Mouse (Mus musculus) kidney, postnatal 10 days (tissue): ENCODE measurements around the gene Tnpo2.
"Not testable (repeated sequence)": the region's sequence is repeated elsewhere in the genome, so short reads cannot be mapped to it uniquely, and the experiment has no call there.

Experiments
- DNase-seq: peaks from one replicate; pipeline ENCODE4 v3.0.0; 2021; ENCODE audit warnings: mixed read lengths

Gene Tnpo2

DNA sequence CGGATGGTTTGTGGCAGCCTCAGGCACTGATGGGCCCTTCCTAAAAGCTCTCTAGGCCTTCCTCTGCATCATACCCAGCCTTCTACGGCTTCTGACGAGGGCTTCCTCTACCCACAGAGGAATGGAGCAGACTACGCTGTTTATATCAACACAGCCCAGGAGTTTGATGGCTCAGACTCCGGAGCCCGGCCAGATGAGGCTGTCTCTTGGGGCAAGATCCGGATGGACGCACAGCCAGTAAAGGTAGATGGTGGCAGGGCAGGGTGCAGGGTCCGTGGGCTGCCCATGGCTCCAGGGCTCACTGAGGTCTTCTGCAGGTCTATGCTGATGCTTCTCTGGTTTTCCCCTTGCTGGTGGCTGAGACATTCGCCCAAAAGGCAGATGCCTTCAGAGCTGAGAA, 37.9 kb downstream of the Tnpo2 start:
- no peak for DNase-seq

DNA sequence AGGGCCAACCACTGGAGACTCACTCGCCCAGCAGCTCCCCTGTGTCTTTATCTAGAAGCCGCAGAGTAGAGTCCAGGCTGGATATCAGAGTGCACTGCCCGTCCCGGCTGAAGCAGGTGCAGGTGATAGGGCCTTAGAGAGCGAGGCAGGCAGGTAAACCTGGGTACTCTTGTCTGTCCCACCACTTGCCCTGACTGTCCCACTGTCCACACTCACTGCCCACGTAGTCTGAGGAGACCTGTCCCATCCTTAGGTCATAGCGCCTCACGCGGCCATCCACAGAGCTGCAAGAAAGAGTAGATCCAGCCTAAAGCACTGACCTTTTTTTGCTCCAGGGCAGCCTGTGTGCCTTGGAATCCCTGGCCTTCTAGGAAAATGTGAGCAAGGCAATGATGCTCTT, 39.3 kb downstream of the Tnpo2 start:
- DNase-seq, result peak; percentile 71

DNA sequence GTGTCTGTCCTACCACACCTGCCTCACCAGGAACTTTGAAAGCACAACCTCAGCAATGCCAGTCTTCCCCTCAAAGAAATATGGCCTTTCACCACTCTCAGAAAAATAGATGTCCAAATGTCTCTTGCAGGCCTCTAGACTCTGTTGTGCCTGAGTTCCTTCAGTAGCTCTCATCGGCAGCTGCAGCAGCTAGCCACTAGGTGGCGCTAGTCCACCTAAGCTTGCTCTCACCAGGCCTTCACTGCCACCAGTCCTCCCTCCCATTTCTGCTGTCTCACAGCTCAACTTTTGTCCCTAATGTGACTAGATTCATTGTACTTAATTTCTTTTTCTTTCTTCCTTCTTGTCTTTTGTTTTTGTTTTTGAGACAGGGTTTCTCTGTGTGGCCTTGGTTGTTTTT, 40.3 kb downstream of the Tnpo2 start:
- peak; percentile 88 for DNase-seq

DNA sequence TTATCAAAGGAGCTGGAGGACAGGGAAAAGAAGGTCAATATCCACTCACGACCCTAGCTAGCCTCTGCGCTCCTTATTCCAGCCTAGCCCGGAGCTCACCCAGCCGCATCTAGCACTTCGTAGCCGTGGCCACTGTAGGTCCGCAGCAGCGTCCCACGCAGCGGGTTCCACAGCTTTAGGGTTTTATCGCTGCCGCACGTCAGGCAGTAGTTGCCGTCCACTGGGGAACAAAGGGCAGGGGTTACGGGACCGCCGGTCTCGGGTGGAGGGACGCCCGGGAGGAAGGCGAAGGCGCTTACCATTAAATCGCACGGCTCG, 43.5 kb downstream of the Tnpo2 start:
- no peak for DNase-seq

DNA sequence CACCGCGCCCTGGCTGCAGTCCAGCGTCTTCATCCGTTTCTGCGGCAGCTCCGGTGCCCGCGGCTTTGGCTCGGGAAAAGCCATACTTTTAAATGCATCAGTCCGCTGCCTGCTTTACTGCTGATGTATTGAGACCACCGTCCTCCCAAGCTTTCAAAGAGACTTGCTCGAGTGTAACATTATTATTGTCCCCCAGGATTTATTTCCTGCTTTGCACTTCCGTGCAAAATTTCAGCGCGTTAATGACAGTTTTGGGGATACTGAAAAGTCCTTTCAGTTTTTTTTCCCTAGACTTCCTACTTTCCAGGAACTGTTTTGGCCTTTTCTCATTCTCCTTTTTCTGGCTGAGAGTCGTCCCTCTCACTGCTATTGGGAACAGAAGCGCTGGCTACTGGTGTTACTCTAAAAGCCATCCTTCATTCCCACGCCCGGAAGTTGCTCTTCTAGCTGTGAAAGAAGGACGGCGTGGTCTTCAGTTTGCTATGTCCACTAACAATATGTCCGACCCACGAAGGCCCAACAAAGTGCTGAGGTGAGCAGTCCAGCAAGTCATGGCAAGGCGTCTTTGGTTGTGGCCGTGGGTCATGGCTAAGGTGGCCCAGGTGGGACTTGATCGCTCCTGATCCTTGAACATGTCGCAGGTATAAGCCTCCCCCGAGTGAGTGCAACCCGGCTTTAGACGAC, 44.0 kb downstream of the Tnpo2 start, which contains the start of gene Wdr83os:
Wdr83os (plus strand) TSS at position 209 of the 684 bp plus-strand sequence.
- peak; percentile 67 for DNase-seq

DNA sequence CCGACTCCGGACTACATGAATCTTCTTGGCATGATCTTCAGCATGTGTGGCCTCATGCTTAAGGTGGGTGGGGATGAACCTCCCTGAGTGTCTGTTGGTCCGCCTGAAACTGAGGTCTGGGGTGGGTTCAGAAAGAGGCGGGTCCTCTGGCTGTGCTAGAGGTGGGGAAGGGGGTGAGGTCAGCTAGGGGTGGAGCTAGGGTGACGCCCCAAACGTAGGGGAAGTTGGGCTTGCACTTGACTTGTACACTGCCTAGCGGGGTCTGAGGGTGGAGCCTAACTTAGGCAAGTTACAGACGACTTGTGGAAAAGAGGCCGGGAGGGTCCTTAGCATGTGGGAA, 44.5 kb downstream of the Tnpo2 start, which contains the start of gene Wdr83:
Wdr83 (minus strand) TSS at position 91 of the 340 bp plus-strand sequence.
- DNase-seq, result peak; percentile 54

DNA sequence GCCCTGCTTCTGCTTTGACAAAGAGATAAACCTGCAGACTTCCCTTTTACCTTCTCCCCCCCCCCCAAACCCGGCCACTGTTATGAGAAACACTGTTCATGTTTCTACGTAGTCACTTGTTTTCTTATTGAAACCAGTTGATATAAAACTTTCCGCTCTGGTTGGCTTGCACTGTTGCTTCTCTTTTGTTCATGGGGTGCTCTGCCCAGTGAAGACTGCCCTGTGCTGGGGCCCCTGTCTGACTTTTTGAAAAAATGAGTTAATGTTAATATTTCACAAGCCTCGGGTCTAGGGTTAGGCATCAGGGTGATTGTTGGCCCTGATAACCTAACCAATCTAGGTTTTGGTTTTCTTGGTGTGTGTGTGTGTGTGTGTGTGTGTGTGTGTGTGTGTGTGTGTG, 45.5 kb downstream of the Tnpo2 start:
- DNase-seq, result not testable (repeated sequence)

DNA sequence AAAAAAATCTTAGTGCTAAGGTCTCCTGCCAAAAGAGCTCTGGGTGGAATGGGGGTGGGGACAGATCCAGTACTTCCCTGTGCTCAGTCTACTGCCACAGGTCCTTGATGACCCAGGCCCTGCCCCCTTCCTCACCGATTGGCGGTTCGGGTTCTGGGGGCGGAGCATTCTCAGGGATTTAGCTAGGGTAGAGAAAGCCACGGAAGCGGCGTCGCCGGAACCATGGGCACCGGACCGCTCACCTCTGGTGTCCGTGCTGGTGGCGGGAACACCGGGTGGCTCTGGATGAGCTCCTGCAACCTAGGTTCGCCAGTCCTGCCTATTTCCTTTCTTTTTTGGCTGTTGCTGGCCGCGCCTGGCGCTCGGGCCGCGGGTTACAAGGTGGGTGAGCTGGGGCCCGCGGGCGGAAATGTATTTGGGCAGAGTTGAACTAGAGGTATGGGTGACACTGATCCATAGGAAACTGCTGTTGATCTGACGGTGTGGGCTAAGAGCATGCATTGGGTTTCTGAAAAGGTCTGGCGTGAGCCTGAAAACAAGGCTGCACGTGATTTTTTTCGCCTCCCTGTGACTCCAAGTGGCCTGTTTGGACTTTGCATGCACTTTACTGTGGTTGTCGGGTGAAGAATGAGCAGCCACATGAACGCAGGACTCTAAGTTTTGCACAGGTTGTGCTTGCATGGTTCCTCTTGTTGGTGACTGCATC, 46.5 kb downstream of the Tnpo2 start, which contains the start of gene Man2b1:
Man2b1 (plus strand) TSS at position 163 of the 706 bp plus-strand sequence.
- DNase-seq, result peak; percentile 93

DNA sequence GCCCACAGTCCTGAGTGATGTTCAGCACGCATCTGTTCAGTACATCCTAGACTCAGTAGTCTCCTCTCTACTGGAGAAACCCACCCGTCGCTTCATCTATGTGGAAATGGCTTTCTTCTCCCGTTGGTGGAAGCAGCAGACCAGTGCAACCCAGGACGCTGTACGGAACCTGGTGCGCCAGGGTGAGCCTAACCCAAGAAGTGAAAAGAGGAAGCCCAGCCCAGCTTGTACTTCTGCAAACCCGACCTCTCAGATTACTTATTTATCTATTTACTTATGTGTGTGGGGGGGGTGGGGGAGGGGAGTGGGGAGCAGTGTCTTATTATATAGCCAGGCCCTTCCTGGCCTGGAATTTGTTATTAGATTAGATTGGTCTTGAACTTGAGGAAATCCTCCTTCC, 47.9 kb downstream of the Tnpo2 start:
- peak; percentile 8 for DNase-seq

DNA sequence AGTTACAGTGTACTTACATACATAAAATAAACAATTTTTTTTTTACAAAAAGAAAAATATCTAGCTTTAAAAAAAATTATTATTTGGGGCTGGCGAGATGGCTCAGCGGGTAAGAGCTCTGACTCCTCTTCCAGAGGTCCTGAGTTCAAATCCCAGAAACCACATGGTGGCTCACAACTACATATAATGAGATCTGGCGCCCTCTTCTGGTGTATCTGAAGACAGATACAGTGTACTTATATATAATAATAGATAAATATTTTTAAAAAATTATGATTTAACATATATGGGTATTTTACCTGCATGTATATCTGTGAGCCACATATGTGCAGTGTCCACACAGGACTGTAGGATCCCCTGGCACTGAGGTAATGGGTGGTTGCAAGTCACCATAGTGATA, 49.5 kb downstream of the Tnpo2 start:
- DNase-seq, result peak; percentile 9

DNA sequence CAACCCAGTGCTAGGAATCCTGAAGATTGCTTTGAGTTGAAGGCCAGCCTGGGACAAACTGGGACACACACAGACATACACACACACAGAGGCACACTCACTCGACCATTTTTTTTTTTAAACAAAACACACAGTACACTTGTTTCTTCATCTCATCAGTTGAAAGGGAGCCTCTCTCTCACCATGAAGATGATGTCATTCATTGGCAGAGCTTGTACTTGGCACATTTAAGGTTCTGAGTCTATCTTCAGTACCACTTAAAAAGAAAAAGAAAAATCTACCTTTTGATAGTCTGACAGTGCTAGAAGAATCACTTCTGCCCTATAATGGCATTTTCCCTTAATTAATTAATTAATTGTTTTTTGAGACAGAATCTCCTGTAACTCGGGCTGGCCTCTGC, 52.1 kb downstream of the Tnpo2 start:
- DNase-seq, result no peak

DNA sequence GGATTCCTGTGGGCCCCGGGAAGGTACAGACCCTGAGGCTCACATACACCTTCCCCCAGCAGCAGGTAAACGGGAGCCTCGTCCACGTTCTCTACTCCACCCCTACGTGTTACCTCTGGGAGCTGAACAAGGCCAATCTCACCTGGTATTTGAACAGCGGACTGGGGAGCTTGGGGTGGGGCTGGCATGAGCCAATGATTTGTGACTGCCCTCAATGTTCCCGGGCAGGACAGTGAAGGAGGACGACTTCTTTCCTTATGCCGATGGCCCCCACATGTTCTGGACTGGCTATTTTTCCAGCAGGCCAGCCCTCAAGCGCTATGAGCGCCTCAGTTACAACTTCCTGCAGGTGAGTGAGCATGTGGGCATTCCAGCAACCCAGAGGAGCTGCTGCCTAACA, 54.1 kb downstream of the Tnpo2 start:
- no peak for DNase-seq

DNA sequence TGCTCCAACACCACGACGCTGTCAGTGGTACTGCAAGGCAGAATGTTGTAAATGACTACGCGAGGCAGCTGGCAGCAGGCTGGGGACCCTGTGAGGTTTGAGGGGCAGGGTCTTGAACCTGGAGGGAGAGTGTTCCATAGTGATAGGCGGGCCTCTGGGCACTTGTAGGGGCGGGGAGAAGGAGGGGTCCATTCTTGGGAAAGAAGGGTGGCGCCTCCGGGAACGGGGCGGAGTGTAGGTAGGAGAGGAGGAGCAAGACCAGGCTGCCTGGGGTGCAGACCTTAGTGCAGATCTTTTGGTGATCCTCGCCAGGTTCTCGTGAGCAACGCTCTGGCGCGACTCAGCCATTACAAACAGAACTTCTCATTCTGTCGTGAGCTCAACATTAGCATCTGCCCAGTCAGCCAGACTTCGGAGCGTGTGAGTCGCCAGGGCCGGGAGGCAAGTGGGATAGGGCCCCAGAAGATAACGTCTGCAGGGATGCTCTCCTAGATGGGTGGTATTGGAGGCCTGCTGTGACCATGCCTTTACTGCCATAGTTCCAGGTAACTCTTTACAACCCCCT, 54.9 kb downstream of the Tnpo2 start:
- DNase-seq, result no peak

DNA sequence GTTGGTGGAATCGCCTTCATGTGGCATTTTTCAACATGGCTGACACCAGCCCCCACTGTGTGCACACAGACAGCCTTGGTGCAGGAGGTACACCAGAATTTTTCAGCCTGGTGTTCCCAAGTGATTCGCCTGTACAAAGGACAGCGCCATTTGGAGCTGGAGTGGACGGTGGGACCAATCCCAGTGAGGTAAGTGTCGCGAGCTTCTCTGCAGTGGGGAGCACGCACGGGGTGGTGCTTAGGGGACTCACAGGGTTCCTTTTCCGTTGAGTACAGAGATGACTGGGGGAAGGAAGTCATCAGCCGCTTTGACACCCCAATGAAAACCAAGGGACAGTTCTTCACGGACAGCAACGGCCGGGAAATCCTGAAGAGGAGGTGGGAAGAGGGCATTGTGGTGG, 58.3 kb downstream of the Tnpo2 start:
- no peak for DNase-seq

DNA sequence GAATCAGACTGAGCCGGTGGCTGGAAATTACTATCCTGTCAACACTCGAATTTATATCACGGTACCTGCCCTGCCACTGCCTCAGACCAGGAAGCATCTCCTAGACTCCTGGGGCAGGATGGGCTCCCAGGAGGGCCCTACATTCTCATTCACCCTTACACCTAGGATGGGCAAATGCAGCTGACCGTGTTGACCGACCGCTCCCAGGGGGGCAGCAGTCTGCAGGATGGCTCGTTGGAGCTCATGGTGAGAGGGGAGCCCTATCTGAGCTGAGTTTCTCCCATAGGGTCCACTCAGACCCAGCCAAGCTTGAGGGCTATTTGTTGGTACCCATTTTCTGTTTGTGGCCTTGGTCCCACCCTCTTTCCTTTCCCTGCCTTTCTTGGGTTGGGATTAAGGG, 58.9 kb downstream of the Tnpo2 start:
- no peak for DNase-seq

DNA sequence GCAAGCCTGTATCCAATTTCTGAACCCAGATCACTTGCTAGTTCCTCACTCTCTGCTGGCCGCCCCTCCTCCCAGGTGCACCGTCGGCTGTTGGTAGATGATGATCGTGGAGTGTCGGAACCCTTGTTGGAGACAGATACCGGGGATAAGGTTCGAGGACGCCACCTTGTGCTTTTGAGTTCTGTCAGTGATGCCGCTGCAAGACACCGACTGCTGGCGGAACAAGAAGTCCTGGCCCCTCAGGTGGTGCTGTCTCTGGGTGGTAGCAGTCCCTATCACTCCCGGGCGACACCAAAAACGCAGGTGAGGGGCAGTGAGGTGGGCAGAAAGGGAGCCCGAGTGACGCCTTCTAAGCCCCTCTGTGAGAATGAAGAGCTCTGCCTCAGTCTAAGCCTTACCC, 59.5 kb downstream of the Tnpo2 start:
- DNase-seq, result no peak

DNA sequence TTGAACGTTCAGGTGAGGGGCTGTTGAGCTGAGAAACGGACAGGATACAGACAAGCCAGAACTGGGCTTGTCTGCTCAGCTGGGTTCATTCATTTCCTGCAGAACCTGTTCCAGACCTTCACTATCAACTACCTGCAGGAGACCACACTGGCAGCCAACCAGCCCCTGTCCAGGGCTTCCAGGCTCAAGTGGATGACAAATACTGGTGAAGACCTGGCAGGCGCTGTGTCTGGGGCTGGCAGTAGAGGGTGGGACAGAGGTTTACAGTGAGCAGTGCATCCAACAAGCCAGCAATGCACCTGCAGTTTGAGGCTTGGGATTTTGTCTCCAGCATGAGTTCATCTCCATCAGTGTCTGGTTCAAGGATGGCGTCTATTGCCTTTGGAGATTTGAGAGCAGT, 60.1 kb downstream of the Tnpo2 start:
- no peak for DNase-seq

DNA sequence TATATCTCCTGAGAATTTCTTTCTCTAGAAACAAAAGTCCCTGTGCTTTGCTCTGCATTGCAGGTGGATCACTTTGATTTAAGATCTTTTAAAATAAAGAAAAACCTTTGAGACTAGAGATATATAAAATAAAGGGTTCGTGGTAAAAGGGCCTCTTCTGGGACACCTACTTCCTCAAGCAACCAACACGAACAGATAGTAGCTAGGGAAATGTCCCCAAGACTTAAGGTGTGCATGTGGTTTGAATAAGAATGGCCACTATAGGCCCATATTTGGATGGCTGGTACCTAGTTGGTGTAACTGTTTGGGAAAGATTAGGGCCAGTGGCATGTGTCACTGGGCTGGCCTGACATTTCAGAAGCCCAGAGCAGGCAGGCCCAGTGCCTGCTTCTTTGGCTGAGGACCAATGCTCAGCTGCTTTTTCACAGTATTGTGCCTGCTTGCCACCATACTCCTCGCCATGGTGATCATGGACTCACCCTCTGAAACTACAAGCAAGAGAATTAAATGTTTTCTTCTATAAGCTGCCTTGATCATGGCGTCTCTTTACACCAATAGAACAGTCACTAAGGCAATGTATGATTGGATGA, 63.5 kb downstream of the Tnpo2 start:
- DNase-seq, result no peak
